ENCODE assay signal across 25 mouse cellular contexts in the genomic region with DNA sequence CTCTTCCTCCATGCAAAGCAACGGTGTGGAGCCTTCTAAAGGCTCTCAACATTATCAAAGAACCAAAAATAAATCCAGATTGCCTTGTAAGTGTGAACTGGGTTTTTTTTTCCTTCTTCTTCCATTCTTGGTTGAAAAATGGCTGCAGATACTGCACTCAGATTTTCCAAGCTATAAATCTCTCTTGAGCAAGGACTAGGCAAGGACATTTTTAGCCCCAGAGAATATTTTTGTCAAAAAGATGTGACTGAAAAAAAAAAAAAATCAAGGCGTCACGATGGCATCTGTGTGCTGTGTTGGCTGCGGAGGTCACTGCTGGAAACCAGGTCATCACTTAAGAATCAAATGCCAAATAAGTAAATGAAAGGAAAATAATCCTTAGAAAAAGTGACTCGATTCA.
"Had no signal": no experiment of that assay in that cellular context is flagged by ENCODE, and none has a peak within 500 bp of the region (broad histone marks: within the 10 kb centered on the region; RNA-seq: fewer than 3 reads in every experiment).

No protein-coding gene starts in this region.

- H3K36me3 ChIP-seq: heart, embryonic 13.5 days; heart, embryonic 15.5 days; hindbrain, embryonic 13.5 days; hindbrain, embryonic 15.5 days; kidney, embryonic 15.5 days; limb, embryonic 13.5 days; limb, embryonic 15.5 days; liver, embryonic 12.5 days had no signal

- H3K4me3 ChIP-seq: heart, adult 2 months; heart, embryonic 13.5 days; heart, embryonic 15.5 days; hindbrain, embryonic 13.5 days; hindbrain, embryonic 15.5 days; kidney, embryonic 15.5 days; limb, embryonic 13.5 days; limb, embryonic 15.5 days; liver, embryonic 12.5 days had no signal

- H3K9me3 ChIP-seq: heart, embryonic 13.5 days; heart, embryonic 15.5 days; hindbrain, embryonic 13.5 days; hindbrain, embryonic 15.5 days; kidney, embryonic 15.5 days; limb, embryonic 13.5 days; limb, embryonic 15.5 days; liver, embryonic 12.5 days had no signal

- H3K27me3 ChIP-seq: heart, embryonic 15.5 days; hindbrain, embryonic 15.5 days; kidney, embryonic 15.5 days; limb, embryonic 13.5 days; limb, embryonic 15.5 days; liver, embryonic 12.5 days had no signal

- H3K4me2 ChIP-seq: heart, embryonic 11.5 days; heart, embryonic 13.5 days; heart, embryonic 15.5 days; hindbrain, embryonic 13.5 days; hindbrain, embryonic 15.5 days; kidney, embryonic 15.5 days; limb, embryonic 13.5 days; limb, embryonic 15.5 days; liver, embryonic 12.5 days had no signal

- H3K9ac ChIP-seq: heart, embryonic 13.5 days; heart, embryonic 15.5 days; hindbrain, embryonic 13.5 days; hindbrain, embryonic 15.5 days; kidney, embryonic 15.5 days; limb, embryonic 13.5 days; limb, embryonic 15.5 days; liver, embryonic 12.5 days; liver, embryonic 14.5 days had no signal

- H3K4me1 ChIP-seq: liver, embryonic 12.5 days had no signal

- H3K27ac ChIP-seq: heart, adult 2 months; heart, embryonic 13.5 days; heart, embryonic 15.5 days; hindbrain, embryonic 13.5 days; hindbrain, embryonic 15.5 days; hindbrain, postnatal 0 days; kidney, embryonic 15.5 days; kidney, postnatal 0 days; limb, embryonic 13.5 days; limb, embryonic 15.5 days; liver, embryonic 12.5 days; liver, embryonic 14.5 days had no signal

- ATAC-seq: hindbrain, postnatal 0 days; intestine, embryonic 16.5 days; liver, embryonic 12.5 days had no signal

- DNase-seq: gastrocnemius, postnatal 14 days; gastrocnemius, postnatal 36 days; heart, adult 2 months; heart, postnatal 14 days; heart, postnatal 36 days; kidney, adult 11 months; kidney, adult 2 months; kidney, adult 9 months; kidney, postnatal 14 days; kidney, postnatal 36 days; layer of hippocampus, adult 9-11 months; layer of hippocampus, postnatal 36 days had no signal
